Mouse (Mus musculus) kidney, adult 9 months (tissue): ENCODE data around the gene Pstpip1.

Experiments used
- DNase-seq: peaks from one replicate; pipeline ENCODE4 v3.0.0; 2022

The Pstpip1 gene

DNA sequence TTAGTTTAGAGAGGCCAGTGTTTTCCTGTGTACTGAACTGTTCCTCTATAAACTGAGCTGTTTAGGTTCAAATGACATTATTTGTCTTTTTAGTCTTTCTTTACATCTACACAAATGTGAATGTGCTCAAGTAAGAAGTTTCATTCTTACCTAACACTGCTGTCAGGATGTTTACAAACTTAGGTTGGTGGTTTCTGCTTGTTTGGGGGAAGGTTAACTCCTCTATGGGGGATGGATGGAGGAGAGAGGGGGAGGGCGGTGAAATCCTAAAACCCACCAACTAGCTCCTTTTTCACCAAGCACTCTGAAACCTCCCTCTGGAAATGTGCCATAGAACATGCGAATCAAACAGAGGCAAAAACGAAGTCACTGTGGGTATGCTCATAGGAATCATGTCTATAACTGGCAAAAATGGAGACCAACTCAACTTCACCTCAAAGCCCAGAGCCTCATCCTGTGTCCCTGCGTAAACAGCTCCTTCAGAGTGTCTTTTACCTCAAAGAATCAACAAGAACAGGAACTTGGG, 62.8 kb downstream of the Pstpip1 start:
- no peak for DNase-seq

GRCm38 (mm10) chr9:56154572-56154971, 64.8 kb downstream of the Pstpip1 start:
- DNase-seq = peak; percentile 41

GRCm38 (mm10) chr9:56158077-56158476, 68.3 kb downstream of the Pstpip1 start:
- DNase-seq = peak; percentile 34

DNA sequence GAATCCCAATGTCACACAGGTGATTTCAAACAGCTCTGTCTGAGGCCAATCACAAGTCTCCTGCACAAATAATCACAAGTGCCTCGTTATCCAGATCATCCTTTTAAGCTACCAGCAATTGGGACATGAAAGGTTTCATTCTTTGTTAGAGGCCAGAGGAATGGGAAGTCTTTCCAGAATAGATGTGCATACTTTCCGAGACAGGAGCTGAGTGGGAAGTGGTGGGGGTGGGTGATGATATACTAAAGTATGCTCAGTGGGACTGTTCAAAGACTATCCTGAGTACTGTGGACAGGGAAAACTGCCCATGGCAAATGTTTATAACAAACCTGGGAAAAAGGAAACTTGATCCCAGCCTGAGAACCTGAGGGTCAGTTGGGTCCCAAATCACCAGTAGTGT, 69.7 kb downstream of the Pstpip1 start:
- no peak for DNase-seq

- DNase-seq = peak; percentile 87
Measured at GRCm38 (mm10) chr9:56160341-56161141, 70.8 kb downstream of the Pstpip1 start.

DNA sequence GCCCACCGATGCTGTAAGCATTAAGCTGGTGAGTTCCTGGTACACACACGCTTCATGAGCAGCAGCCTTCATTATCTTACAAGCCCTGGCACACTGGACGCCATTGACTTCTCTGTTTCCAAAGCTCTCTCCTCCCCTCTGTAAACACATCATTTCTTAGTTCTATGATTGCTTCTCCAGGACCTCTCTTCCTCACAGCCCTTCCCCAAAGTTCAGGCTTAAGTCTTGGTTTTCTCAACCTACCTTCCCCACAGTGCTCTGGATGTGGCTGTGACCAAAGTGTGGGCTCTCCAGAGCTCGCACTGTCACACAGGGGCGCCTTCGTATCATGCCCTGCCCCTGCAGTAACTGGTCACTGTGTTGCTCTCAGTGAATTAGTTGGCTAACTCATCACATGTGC, 75.6 kb downstream of the Pstpip1 start, which contains the start of gene Tspan3:
Gene Tspan3, minus strand, starts transcription at position 101 of the 400 bp plus-strand sequence.
- no peak for DNase-seq

- no peak for DNase-seq
Measured at GRCm38 (mm10) chr9:56166161-56166560, 76.4 kb downstream of the Pstpip1 start.

GRCm38 (mm10) chr9:56167690-56168089, 77.9 kb downstream of the Pstpip1 start:
- DNase-seq = no peak

DNA sequence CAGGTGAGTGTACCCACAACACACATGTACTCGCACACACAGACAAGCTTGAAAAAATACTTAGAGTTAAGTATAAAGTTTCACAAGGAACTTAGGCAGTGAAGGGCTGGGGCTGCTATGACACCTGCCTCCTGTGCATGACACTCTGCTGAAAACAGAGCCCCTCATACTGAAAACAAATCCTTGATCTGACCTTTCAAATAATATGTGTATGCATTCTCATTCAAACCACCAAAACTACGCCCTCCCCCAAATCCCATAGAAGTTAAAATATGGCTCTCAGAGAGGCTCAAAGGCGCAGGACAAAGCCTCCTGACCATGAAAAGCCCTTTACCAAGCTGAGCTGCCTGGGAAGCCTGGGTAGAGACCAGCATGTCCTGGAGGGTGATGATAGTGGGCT, 85.6 kb downstream of the Pstpip1 start:
- no peak for DNase-seq

DNA sequence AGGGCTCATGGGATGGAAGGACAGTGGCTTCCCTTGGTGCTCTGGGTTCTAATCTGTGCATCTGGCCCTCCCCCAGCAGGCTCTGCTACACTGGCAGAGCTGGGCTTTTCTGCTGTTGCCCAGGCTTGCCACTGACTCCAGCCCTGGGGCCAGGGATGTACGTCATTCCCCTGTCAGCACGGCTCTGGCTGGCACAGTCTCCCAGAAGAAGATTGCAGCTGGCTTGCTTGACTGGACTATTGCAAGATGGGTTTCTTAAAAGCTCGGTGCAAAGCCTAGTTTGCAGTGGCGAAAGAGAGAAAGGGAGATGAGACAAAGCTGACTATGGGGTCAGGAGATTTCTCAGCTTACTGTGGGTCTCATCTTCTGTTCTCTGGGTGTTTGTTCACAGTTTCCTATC, 87.6 kb downstream of the Pstpip1 start:
- no peak for DNase-seq
